Mouse (Mus musculus) frontal cortex, postnatal 25 days (tissue): ENCODE measurements around the gene Mob4.
A peak's percentile ranks its signal among the peaks of the same experiment; 100 is the strongest.

Experiments
- DNase-seq, 2 experiments: peaks; one replicate each; pipeline ENCODE4 v3.0.0; 2022; ENCODE audit warnings: low spot score in 2 of 2

Gene Mob4

GRCm38 (mm10) chr1:55182392-55182791, 51.4 kb downstream of the Mob4 start:
- no peak for DNase-seq

- DNase-seq = no peak
Measured at GRCm38 (mm10) chr1:55185718-55186117, 54.7 kb downstream of the Mob4 start.

- DNase-seq = no peak
Measured at GRCm38 (mm10) chr1:55186592-55187210, 55.7 kb downstream of the Mob4 start.

GRCm38 (mm10) chr1:55192015-55192414, 61.0 kb downstream of the Mob4 start:
- no peak for DNase-seq

GRCm38 (mm10) chr1:55192824-55193223, 61.8 kb downstream of the Mob4 start:
- DNase-seq = no peak

GRCm38 (mm10) chr1:55193316-55193715, 62.3 kb downstream of the Mob4 start:
- DNase-seq = no peak

GRCm38 (mm10) chr1:55194064-55194915, 63.3 kb downstream of the Mob4 start:
- DNase-seq = no peak

GRCm38 (mm10) chr1:55195021-55195420, 64.0 kb downstream of the Mob4 start:
- no peak for DNase-seq

- DNase-seq = no peak
Measured at GRCm38 (mm10) chr1:55196327-55197003, 65.4 kb downstream of the Mob4 start.

GRCm38 (mm10) chr1:55198719-55199118, 67.7 kb downstream of the Mob4 start:
- DNase-seq = no peak

- peak in 1 of 2 experiments; percentile 17 for DNase-seq
Measured at GRCm38 (mm10) chr1:55201850-55202752, 71.1 kb downstream of the Mob4 start.
